Mouse (Mus musculus): ENCODE results near the gene Bcar3. TPM values are rescaled to one million over a fixed set of nuclear protein-coding genes. Genes with fewer than 3 reads are reported as not detected.

The Bcar3 gene
- total and polyA plus RNA-seq, 3 experiments = not detected

DNA sequence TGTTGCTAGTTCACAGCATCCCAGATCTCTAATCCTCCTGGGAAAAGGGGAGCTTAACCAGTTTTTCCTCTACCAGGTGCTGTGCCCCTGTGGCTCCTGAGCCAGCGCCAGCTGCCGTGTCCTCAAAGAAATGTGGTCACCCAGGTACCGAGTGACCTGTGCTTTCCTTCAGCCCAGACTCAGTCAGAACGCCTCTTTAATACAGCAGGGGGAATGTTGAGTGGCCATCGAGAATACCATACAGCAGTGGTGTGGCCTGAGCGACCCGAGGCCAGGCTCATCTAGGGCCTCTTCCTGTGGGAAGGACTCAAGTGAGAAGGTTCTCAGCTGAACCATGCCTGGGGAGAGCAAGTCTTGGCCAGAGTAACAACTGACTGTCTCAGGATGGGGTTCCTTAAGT lies 156.1 kb downstream of the Bcar3 start:
- H3K4me3 ChIP-seq (ENCODE audit: control insufficient read depth in 1 of 2, insufficient read depth in 1 of 2, low read depth in 2 of 2, low read length in 2 of 2) = no peak overlapping the region
- H3K36me3 ChIP-seq (ENCODE audit: control insufficient read depth in 1 of 2, insufficient read depth in 2 of 2, low read length in 2 of 2) = no peaks in the 10 kb centered on the region
- H3K27ac ChIP-seq (ENCODE audit: control insufficient read depth, low read depth, low read length) = no peak overlapping the region

GRCm38 (mm10) chr3:122453875-122454274 lies 159.9 kb downstream of the Bcar3 start:
- no peaks in the 10 kb centered on the region for H3K9me3 ChIP-seq (replicated peaks; ENCODE audit: insufficient read depth, low read length)
- no peaks in the 10 kb centered on the region for H3K79me2 ChIP-seq (ENCODE audit: control insufficient read depth, insufficient read depth, low read length, poor library complexity)
- no peak for DNase-seq (ENCODE audit: low read depth, low spot score)
- TF ChIP-seq ZMIZ1 (IDR thresholded peaks at IDR 0.05; ENCODE audit: low read depth, low read length) (no peak), NRF1 (IDR thresholded peaks at IDR 0.05; ENCODE audit: insufficient read depth, low read depth, low read length, poor library complexity, severe bottlenecking) (no peak), MYB (IDR thresholded peaks at IDR 0.05; ENCODE audit: low read depth, low read length) (no peak), MAZ (IDR thresholded peaks at IDR 0.05; ENCODE audit: low read depth, low read length) (no peak), ELF1 (IDR thresholded peaks at IDR 0.05; ENCODE audit: low read depth, low read length) (no peak), SMC3 (IDR thresholded peaks at IDR 0.05; ENCODE audit: low read depth, low read length) (no peak), TCF12 (IDR thresholded peaks at IDR 0.05; ENCODE audit: low read depth, low read length) (no peak), CTCF (IDR thresholded peaks at IDR 0.05 in 2 of 3, conservative IDR thresholded peaks at IDR 0.05 in 1 of 3; ENCODE audit: control insufficient read depth in 1 of 3, insufficient read depth in 1 of 3, low read depth in 2 of 3, low read length in 3 of 3, poor library complexity in 1 of 3, severe bottlenecking in 1 of 3) (no peak), MYC (IDR thresholded peaks at IDR 0.05; ENCODE audit: low read depth, low read length) (no peak), E2F4 (IDR thresholded peaks at IDR 0.05; ENCODE audit: borderline replicate concordance, low read depth, low read length) (no peak), CHD1 (IDR thresholded peaks at IDR 0.05; ENCODE audit: low read depth, low read length) (no peak), SIN3A (IDR thresholded peaks at IDR 0.05; ENCODE audit: low read length) (no peak), TBP (IDR thresholded peaks at IDR 0.05; ENCODE audit: low read depth, low read length) (no peak), POLR2AphosphoS5 (IDR thresholded peaks at IDR 0.05; ENCODE audit: borderline replicate concordance, low read depth, low read length) (no peak)
- no peaks in the 10 kb centered on the region for H3K4me1 ChIP-seq (ENCODE audit: control insufficient read depth in 1 of 2, insufficient read depth in 2 of 2, low read length in 2 of 2)
- H3K4me3 ChIP-seq (ENCODE audit: control insufficient read depth in 1 of 2, insufficient read depth in 1 of 2, low read depth in 2 of 2, low read length in 2 of 2) = no peak overlapping the region
- no peaks in the 10 kb centered on the region for H3K27me3 ChIP-seq (ENCODE audit: control insufficient read depth in 1 of 2, insufficient read depth in 2 of 2, low read length in 2 of 2)
- H3K9ac ChIP-seq (ENCODE audit: control insufficient read depth, low read depth, low read length, poor library complexity, severe bottlenecking) = no peak overlapping the region
- no peak overlapping the region for H3K27ac ChIP-seq (ENCODE audit: control insufficient read depth, low read depth, low read length)
- H3K36me3 ChIP-seq (ENCODE audit: control insufficient read depth in 1 of 2, insufficient read depth in 2 of 2, low read length in 2 of 2) = no peaks in the 10 kb centered on the region

More for the DNA sequence above, 156.1 kb downstream of the Bcar3 start:
- Histone ChIP-seq H3K9ac (ENCODE audit: control insufficient read depth, low read depth, low read length, poor library complexity, severe bottlenecking) (no peak overlapping the region), H3K4me1 (ENCODE audit: control insufficient read depth in 1 of 2, insufficient read depth in 2 of 2, low read length in 2 of 2) (no peaks in the 10 kb centered on the region), H3K9me3 (replicated peaks; ENCODE audit: insufficient read depth, low read length) (no peaks in the 10 kb centered on the region), H3K27me3 (ENCODE audit: control insufficient read depth in 1 of 2, insufficient read depth in 2 of 2, low read length in 2 of 2) (no peaks in the 10 kb centered on the region), H3K79me2 (ENCODE audit: control insufficient read depth, insufficient read depth, low read length, poor library complexity) (no peaks in the 10 kb centered on the region)
- no peak for DNase-seq (ENCODE audit: low read depth, low spot score)
- TF ChIP-seq RCOR1 (IDR thresholded peaks at IDR 0.05; ENCODE audit: low read depth, low read length) (no peak), E2F4 (IDR thresholded peaks at IDR 0.05; ENCODE audit: borderline replicate concordance, low read depth, low read length) (no peak), ZMIZ1 (IDR thresholded peaks at IDR 0.05; ENCODE audit: low read depth, low read length) (no peak), GABPA (IDR thresholded peaks at IDR 0.05; ENCODE audit: low read depth, low read length) (no peak), POLR2A (IDR thresholded peaks at IDR 0.05; ENCODE audit: control insufficient read depth in 1 of 2, insufficient read depth in 1 of 2, low read depth in 1 of 2, low read length in 2 of 2, poor library complexity in 1 of 2) (no peak), RAD21 (IDR thresholded peaks at IDR 0.05; ENCODE audit: low read depth, low read length) (no peak), SMC3 (IDR thresholded peaks at IDR 0.05; ENCODE audit: low read depth, low read length) (no peak), TBP (IDR thresholded peaks at IDR 0.05; ENCODE audit: low read depth, low read length) (no peak), ZKSCAN1 (IDR thresholded peaks at IDR 0.05; ENCODE audit: low read depth, low read length) (no peak), USF2 (IDR thresholded peaks at IDR 0.05; ENCODE audit: borderline replicate concordance in 1 of 2, insufficient read depth in 1 of 2, low read depth in 1 of 2, low read length in 2 of 2) (no peak)

Data from MEL (cell line).